Mouse (Mus musculus) limb, embryonic 11.5 days (tissue): ENCODE results near the gene Dusp10. TPM values are rescaled to one million over a fixed set of nuclear protein-coding genes. Genes with fewer than 3 reads are reported as not detected.

ENCODE experiments used
- ATAC-seq: fragments of 200-750 bp; cut with Nextera tagmentation; 2 replicates; pipeline ENCODE4 v1.8.0; 2017; ENCODE audit warnings: low read depth; ENCODE audit not compliant: insufficient number of reproducible peaks, low FRiP score, low TSS enrichment
- DNase-seq: peaks from one replicate; pipeline ENCODE4 v3.0.0-alpha.2; 2015; ENCODE audit warnings: low spot score
- H3K27ac ChIP-seq: fragments of 300-500 bp; sonication (generic); replicated peaks from 2 replicates; pipeline ENCODE4 v1.5.1; 2014; ENCODE audit warnings: low read depth, mild to moderate bottlenecking, low read length
- H3K27me3 ChIP-seq: fragments of 300-500 bp; sonication (generic); 2 replicates; pipeline ENCODE4 v1.6.1; 2014; ENCODE audit warnings: mild to moderate bottlenecking, low read length, mixed read lengths; ENCODE audit not compliant: control insufficient read depth, insufficient read depth
- H3K36me3 ChIP-seq: fragments of 300-500 bp; sonication (generic); 2 replicates; pipeline ENCODE4 v1.6.1; 2014; ENCODE audit warnings: mild to moderate bottlenecking, low read length, moderate library complexity, mixed read lengths; ENCODE audit not compliant: control insufficient read depth, insufficient read depth
- H3K4me1 ChIP-seq: fragments of 300-500 bp; sonication (generic); 2 replicates; pipeline ENCODE4 v1.6.1; 2014; ENCODE audit warnings: low read length, mixed read lengths; ENCODE audit not compliant: control insufficient read depth, insufficient read depth
- H3K4me2 ChIP-seq: fragments of 300-500 bp; sonication (generic); 2 replicates; pipeline ENCODE4 v1.6.1; 2014; ENCODE audit warnings: low read depth, mild to moderate bottlenecking, moderate library complexity; ENCODE audit not compliant: severe bottlenecking
- H3K4me3 ChIP-seq: fragments of 300-500 bp; sonication (generic); 2 replicates; pipeline ENCODE4 v1.5.1; 2014; ENCODE audit warnings: low read depth, low read length
- H3K9ac ChIP-seq: fragments of 300-500 bp; sonication (generic); 2 replicates; pipeline ENCODE4 v1.6.1; 2014; ENCODE audit warnings: mild to moderate bottlenecking, low read length
- H3K9me3 ChIP-seq: fragments of 300-500 bp; sonication (generic); 2 replicates; pipeline ENCODE4 v1.6.1; 2016; ENCODE audit warnings: low read length; ENCODE audit not compliant: control insufficient read depth
- WGBS: fragments of 180-500 bp; shearing (Covaris S2); extraction: QIAGEN DNeasy Blood & Tissue Kit; methylation state at CpG from one replicate; pipeline ENCODE4 v1.1.7; 2014; 5-methylcytosine and 5-hydroxymethylcytosine counted together
- polyA plus RNA-seq: library from polyadenylated mRNA; unstranded; fragments of >200 nt; fragmentation: Nextera tagmentation; extraction: Ambion mirVana; gene quantifications from 2 replicates; pipeline ENCODE4 v1.2.1, GENCODE M21; 2014

Dusp10 gene
- polyA plus RNA-seq, 1 experiment from 2014 or later: 4.8 TPM

GRCm38 (mm10) chr1:184107448-184107847 is 94.3 kb downstream of the Dusp10 start:
- ATAC-seq (no peak), DNase-seq (no peak)
- Histone ChIP-seq H3K36me3 (no peaks in the 10 kb centered on the region), H3K4me1 (no peaks in the 10 kb centered on the region), H3K27ac (no peak overlapping the region), H3K9me3 (no peaks in the 10 kb centered on the region), H3K4me2 (no peak overlapping the region), H3K27me3 (no peaks in the 10 kb centered on the region), H3K4me3 (no peak overlapping the region), H3K9ac (no peak overlapping the region)
- WGBS: 89% methylated on average over 4 of the region's 4 CpGs

GRCm38 (mm10) chr1:184108254-184108653 is 95.2 kb downstream of the Dusp10 start:
- H3K27me3 ChIP-seq: no peaks in the 10 kb centered on the region
- ATAC-seq (no peak), DNase-seq (no peak)
- no peak overlapping the region for H3K27ac ChIP-seq
- no peaks in the 10 kb centered on the region for H3K9me3 ChIP-seq
- H3K4me2 ChIP-seq: no peak overlapping the region
- H3K4me3 ChIP-seq: no peak overlapping the region
- H3K9ac ChIP-seq: no peak overlapping the region
- H3K36me3 ChIP-seq: no peaks in the 10 kb centered on the region
- 83% methylated on average over 1 of the region's 1 CpGs for WGBS
- no peaks in the 10 kb centered on the region for H3K4me1 ChIP-seq

GRCm38 (mm10) chr1:184117586-184117985 is 104.5 kb downstream of the Dusp10 start:
- Histone ChIP-seq H3K4me2 (no peak overlapping the region), H3K36me3 (no peaks in the 10 kb centered on the region), H3K4me3 (no peak overlapping the region), H3K4me1 (no peaks in the 10 kb centered on the region), H3K9me3 (no peaks in the 10 kb centered on the region), H3K27ac (no peak overlapping the region), H3K9ac (no peak overlapping the region), H3K27me3 (no peaks in the 10 kb centered on the region)
- WGBS: 66% methylated on average over 7 of the region's 7 CpGs
- DNase-seq: no peak
- no peak for ATAC-seq

- Histone ChIP-seq H3K36me3 (no peaks in the 10 kb centered on the region), H3K9me3 (no peaks in the 10 kb centered on the region), H3K4me1 (no peaks in the 10 kb centered on the region), H3K27ac (no peak overlapping the region), H3K27me3 (no peaks in the 10 kb centered on the region), H3K9ac (no peak overlapping the region), H3K4me3 (no peak overlapping the region), H3K4me2 (no peak overlapping the region)
- ATAC-seq: no peak
- DNase-seq: no peak
- WGBS: 77% methylated on average over 2 of the region's 2 CpGs
These were observed 104.9 kb downstream of the Dusp10 start for GRCm38 (mm10) chr1:184117991-184118390.

- Histone ChIP-seq H3K4me3 (no peak overlapping the region), H3K9ac (no peak overlapping the region), H3K4me1 (no peaks in the 10 kb centered on the region), H3K27me3 (no peaks in the 10 kb centered on the region), H3K4me2 (no peak overlapping the region), H3K27ac (no peak overlapping the region), H3K9me3 (no peaks in the 10 kb centered on the region), H3K36me3 (no peaks in the 10 kb centered on the region)
- no peak for ATAC-seq
- 80% methylated on average over 1 of the region's 1 CpGs for WGBS
- no peak for DNase-seq
These were observed 105.5 kb downstream of the Dusp10 start for GRCm38 (mm10) chr1:184118586-184118985.

Other genes starting within 250 kb of the Dusp10 start
- gene 1700056E22Rik, start 21.0 kb downstream of the Dusp10 start, polyA plus RNA-seq: 0.52 and 0.54 TPM in 2 replicates